Mouse (Mus musculus) CH12F3 (cell line): ENCODE data around the gene Prkca.

ENCODE experiments used
- in situ Hi-C: fragments of 300-500 bp; cut with MboI; formaldehyde crosslinking; loops from 2 replicates; pipeline ENCODE4 v1.14.3; 2020; ENCODE audit warnings: low sequenced_read_pairs

The Prkca gene

DNA sequence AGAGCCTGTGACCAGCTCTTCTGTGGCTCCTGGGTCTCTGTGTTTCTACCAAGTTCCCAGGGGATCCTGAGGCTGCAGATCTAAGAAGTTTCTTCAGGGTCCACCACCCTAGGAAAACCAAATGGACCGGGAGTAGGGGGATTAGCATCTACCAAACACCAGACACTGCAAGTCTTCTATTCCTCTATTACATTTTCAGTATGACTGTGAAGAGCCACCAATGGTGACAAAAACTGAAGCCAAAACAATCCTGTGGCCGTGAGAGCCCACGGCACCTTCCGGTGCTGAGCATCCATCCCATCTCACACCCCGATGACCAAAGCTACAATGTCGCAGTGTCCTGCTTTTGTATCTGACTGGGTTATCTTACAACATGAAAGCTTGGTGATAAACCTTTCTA is 172.5 kb downstream of the Prkca start:
- in situ Hi-C loops, result no loop called here

DNA sequence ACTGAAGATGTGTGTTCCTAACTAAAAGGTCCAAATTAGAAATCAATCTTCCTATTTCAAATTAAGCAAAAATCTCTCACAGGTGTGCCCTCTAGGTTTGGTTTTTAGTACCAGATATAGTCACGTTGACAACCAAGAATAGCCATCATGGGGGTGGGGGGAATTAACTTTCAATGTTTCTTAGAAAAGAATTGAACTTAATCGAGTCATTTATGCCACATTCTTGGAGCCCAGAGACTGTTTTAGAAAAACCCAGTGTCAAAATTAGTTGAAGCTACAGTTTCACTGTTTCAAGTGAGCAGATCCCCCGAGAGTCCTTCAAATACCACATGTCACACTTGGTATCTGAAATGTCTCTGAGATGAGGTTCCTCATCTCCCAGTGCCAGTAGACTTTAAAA is 173.6 kb downstream of the Prkca start:
- in situ Hi-C loops, result no loop called here

DNA sequence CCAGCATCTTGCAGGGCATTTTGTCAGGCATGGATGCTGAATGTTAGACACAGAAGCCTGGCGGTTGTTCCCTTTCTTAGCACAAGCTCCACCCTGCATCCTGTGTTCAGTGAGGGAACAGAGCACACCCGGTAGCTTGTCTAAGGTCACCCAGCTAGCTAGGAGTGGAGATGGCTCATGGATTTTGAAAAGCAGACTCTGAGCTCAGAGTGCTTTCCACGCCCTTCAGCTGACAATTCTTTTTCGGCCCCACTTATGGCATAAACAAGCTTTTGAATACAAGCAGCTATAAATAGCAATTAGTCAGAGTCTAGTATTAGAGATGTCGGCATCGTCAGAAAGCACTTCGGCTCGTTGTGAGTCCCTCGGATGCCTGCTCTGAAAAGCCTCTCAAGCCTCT is 178.0 kb downstream of the Prkca start:
- in situ Hi-C loops, result no loop called here

DNA sequence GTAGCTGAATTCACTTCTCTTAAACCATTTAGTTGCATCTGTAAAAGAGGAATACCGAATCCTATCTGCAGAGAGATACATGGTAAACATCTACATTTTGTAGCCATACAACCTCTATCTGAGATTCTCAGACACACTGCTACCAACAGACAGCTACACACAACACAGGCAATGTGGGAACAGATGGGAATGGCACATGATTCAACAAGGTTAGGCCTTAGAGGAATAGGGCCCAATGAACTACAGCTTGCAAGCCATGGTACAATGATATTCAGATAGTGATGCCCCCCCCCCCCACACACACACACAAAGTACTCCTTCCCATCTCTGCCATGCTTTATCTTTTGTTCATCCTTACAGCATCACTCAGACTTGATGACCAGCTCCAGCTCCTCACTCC is 181.1 kb downstream of the Prkca start:
- in situ Hi-C loops, result no loop called here

DNA sequence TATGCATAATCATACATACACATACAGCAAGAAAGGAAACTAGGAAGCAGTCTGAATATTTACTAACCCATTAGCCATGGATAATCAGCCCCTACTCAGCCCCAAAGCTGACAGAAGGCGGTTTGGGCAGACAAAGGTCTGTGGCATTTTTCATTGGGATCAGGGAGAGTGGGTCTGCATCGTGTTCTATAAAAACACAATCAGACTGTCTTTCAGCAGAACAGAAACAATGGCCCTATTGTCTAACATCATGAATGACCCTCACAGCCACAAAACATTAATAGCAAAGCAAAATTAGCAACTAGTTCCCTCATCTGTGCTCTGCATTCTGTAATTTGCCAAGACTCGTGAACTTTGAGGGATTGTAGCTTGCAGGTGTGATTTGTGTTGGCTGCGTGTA is 181.6 kb downstream of the Prkca start:
- in situ Hi-C loops, result no loop called here

DNA sequence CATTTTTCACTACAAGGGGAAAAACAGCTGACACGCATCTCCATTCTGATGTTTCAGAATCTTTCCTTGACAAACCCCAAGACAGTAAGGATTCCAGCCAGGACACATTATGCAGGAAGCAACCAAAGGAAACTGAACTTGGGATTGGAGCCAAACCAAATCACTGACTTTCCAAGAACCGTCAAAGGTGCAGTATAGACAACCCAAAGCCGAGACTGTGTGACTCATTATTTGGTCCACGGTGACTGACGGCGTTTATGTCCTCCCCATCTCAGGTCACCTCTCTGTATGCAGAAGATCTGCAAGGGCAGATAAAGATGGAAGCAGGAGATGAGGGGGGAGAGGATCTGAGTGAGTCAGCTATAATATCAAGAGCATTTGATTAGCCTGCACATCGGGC is 183.7 kb downstream of the Prkca start:
- in situ Hi-C loops, result no loop called here

DNA sequence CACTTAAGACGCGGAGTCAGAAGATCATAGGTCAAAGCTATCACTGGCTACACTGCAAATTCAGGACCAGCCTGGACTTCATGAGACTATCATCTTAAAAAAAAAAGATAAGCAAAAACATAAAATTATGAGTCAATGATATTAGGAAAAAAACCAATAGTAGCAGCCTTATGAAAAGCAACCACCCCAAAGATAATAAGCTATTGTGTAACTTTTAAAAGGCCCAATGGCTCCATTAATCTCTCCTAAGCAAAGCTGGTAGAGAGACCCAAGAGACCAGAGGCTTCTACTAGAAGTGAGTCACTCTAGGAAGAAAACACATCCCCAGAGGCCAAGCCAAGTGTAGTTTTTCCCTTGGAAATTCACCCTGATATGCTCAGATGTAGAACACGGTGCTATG is 185.7 kb downstream of the Prkca start:
- in situ Hi-C loops, result no loop called here

DNA sequence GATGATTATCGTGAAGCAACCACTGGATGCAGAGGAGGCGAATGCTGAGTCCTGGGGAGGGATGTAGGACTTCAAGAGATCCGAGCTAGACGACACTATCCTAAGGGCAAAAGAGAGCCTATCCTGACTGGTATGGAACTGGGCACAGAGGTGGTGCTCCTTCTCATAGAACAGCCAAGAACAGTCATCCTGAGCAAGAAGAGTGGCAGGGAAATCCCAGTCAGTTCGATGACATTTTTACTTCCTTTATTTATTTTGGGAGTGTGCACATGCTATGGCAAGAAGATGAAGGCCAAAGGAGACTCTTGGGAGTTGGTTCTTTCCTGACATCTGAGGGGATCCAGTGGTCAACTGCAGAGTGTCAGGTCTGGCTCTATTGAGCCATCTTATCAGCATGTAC is 186.7 kb downstream of the Prkca start:
- in situ Hi-C loops, result no loop called here

DNA sequence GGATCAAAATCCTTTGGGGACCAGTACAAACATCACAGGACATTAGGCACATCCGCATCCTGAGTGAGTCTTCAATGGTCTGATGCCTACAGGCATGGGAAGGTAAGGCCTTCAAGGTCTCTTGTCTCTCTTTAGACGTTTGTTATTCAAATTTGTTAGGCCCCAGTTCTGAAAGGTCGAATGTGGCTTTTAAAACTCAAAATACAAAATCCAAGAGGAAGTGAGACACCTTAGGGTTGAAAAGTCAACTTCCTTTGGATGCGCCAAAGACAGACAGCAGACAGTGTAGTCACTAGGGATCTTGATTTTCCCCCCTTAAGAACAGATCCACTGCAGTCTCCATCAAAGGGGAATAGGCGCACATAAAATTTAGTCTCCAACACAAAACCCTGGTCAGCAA is 187.6 kb downstream of the Prkca start:
- in situ Hi-C loops, result no loop called here

DNA sequence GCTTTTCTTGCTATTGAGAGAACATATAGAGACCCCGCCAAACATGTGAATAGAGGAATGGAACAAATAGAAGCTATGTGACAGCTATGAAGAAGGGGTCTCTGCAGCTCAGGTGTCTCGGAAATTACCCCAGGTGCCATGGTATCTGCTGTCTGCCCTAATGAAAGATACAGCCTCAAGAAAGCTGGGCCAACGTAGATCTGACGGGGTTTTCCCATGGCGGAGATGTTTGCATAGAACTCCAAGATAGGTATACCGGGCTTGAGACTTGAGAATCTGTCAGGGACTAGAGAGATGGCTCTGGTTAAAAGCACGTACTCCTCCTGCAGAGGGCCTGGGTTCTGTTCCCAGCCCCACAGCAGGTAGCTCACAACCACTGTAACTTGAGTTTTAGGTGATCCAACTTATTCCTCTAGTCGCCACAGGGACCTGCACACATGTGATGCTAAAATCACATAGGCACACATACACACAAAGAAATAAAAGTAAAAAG is 188.6 kb downstream of the Prkca start:
- in situ Hi-C loops, result no loop called here

DNA sequence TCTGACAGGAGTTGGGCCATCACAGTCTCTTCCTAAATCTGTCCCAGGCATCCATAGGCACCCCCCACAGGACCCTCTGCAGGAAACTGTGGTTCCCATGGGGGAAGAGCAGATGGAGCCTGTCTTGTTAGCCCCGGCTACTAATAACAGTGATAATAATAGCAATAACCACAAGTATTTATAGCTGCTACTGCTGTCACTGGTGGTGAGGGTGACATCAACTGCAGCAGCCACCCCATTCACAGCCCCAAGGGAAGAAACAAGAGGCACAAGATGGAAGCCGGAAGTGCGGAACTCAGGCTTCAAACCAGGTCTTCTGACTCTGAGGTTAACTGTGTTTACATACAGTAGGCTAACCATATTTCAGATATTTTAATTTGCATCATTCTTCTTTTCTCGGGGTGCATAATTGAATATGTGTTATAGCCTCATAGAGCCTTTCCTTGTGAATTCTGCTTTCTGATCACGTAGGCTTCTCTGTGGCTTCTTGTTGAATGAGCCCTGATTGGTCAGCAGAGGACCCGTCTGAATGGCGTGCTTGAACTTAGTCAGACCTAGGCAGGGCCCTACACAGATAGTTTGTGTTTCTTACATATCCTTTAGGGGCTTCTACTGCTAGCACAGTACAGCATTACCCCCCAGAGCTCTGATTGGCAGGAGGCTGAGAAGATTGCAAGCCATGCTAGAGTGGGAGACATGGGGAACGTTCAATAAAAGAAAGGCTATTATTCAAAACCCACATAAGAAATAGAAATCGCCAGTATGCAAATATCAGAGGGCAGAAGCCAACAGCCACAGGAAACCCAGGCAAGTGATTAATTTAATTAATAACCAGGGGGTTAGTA is 189.5 kb downstream of the Prkca start:
- in situ Hi-C loops, result no loop called here

DNA sequence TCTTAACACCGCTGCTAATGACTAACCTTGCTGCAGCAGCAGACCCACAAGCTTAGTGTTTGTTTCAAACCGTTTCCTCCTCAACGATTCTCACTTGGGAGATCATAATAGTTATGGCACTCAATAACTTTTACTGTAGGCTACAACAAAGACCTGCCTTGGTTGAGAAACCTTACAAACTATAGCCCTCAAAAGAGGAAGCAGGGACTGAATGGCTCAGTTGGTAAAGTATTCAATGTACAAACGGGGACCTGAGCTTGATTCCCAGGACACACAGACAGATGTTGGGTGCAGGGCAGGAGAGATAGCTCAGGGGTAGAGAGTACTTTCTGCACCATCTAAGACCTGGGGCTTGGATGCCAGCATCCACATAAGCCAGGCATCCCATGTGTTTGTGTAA is 191.1 kb downstream of the Prkca start:
- in situ Hi-C loops, result no loop called here

DNA sequence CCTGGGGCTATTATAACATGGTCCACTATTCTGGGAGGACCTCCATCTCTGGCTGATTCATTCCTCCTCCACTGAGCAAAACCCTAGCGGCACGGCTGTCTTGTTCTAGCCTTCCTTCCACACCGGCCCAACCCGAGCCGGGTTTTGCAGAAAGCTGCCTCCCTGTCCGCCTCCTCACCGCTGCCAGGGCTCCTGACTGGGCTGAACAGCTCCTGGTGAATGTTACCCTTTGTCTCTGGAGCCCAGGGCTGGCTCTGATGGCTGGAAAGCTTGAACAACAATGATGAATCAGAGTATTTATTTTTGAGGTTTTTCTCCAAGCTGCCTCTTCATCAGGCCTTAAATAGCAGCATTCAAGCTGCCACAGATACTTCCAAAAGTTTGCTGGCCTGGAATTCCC is 193.3 kb downstream of the Prkca start:
- in situ Hi-C loops, result no loop called here

DNA sequence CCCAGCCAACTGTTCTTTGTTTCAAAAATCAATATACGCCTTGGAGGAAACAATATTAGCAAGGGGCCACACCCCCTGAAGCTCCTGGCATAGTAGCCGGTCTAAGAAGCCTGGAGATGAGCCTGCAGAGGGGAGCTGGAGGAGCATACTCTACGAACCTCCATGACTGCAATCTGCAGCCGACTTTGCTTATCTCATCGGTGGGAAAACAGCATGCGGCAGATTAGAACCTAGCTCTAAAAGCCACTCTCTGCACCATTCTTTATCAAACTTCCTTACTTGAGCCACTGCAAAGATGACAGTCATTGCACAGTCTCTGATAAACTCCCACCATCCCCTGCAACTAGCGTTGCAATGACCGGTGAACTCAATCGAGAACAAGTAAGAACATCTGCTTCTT is 194.5 kb downstream of the Prkca start:
- in situ Hi-C loops, result loop anchor here (25.0 kb wide), 1 partner anchor 238 kb away; no protein-coding TSS in a partner anchor

DNA sequence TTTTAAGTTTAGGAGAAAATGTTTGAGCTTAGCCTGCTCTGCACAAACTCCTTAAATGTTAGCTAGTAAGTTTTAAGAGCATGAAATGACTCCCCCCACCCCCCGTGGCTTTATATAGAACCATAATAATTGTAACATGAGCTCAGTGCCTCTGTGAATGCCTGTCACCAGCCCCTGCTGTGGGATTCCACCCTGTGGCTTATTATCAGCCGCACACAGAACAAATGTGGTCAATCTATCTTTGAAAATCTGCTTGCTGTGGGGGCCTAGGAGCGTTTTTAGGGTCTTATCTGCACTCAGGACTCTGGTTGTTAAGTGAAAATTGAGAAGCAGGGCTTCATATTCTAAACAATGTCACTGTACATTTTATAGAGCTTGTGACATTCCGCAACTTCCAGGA is 195.2 kb downstream of the Prkca start:
- in situ Hi-C loops, result loop anchor here (25.0 kb wide), 1 partner anchor 239 kb away; no protein-coding TSS in a partner anchor

DNA sequence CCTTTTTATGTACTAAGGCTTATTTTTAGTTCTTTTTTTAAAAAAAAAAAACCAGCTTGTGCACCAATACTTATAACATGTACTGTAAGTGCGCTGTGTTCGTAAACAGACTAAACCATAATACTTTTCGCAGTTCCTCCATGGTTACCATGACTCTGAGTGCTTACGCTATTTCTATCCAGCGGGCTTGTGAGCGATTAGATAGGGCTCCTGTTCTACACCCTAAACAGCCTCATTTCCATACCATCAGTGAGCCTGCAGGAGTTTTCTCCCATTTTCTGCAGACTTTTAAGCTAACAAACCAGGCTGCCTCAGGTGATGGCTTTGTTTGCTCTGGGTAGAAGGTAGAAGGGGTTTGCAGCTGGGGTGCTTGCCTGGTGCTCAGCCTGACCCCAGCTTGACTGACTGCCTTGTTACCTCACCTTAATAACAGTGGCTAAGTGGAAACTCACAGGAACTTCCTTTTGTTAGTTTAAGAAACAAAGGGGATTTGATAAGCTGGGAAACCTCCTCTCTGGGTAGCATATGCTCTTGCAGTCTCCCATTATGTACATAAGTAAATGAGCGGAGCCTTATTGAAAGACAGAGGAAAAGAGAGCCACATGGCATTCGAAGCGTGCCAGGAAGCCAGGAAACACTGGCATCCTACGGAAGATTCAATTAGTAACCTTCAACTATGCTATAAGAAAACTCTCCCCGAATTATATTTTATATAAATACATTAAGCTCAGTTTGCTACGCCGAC is 197.8 kb downstream of the Prkca start:
- in situ Hi-C loops, result loop anchor here (25.0 kb wide), 1 partner anchor 241 kb away; no protein-coding TSS in a partner anchor

DNA sequence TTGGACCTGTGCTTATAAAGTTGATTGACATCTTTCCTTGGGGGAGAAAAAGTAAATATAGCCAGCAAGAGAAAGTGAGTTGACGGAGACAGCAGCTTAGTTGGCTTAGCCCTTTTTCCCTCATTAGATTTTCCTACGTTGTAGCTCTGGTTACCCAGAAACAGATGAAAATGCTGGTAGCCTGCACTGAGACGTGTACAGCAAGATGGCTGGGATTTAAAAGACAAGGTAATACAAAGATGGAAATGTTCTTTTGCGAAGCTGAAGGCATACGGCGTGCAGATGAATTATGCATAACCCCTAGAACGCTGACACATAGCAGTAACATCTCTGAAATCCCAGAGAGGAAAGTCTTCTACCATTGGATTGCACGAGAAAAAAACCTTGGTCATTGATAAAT is 198.6 kb downstream of the Prkca start:
- in situ Hi-C loops, result loop anchor here (25.0 kb wide), 1 partner anchor 242 kb away; no protein-coding TSS in a partner anchor

DNA sequence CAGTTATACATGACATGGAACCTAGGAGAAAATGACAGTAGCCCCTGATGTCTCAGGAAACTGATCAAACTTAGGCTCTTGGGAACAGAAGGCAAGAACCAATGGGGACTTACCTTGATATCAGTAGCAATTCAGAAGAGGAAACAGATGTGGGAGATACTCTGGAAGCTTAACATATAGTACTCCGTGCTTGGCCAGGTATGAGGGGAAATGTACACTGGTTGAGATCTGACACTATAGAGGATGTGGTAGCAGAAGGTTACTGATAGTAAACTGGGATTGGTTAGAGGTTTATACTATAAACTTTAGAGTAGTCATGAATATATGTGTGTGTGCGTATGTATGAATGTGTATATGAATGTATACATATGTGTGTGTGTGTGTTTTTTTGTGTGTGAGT is 200.0 kb downstream of the Prkca start:
- in situ Hi-C loops, result loop anchor here (25.0 kb wide), 1 partner anchor 244 kb away; no protein-coding TSS in a partner anchor

DNA sequence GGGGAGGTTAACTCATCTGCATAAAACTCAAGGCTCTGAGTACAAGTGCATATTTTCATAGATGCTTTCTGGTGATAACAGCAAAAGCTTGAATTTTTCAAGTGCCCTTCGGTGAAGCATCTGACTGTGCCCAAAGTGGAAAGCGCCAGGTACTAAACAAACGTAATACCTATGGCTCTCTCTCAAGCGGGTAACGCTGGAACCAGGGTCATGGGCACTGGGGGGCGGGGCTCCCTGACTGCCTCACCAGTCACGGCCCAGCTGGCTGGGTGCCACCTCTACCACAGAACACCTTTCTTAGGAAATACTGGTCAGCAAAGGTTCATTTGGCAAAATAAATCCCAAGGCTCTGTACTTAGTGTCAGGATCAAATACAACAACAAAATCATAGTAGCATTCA is 203.7 kb downstream of the Prkca start:
- in situ Hi-C loops, result loop anchor here (25.0 kb wide), 1 partner anchor 247 kb away; no protein-coding TSS in a partner anchor

DNA sequence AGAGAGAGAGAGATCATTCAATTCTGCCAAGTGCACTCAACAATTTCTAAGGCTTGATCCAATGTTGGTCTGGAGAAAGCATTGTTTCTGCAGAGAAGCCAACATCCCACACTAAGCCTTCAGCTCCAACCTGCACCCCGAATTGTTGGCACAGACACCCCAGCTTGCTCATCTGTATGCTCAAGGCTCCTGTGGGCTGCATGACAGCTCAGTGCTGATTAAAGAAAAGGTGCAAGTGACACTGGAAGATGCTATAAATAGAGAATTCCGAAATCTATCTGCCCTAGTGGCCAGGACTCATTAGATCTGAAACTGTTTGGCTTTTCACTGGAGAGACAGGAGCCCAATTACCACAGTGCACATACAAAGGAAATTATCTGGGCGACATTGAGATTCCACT is 207.4 kb downstream of the Prkca start:
- in situ Hi-C loops, result loop anchor here (25.0 kb wide), 1 partner anchor 251 kb away; no protein-coding TSS in a partner anchor

DNA sequence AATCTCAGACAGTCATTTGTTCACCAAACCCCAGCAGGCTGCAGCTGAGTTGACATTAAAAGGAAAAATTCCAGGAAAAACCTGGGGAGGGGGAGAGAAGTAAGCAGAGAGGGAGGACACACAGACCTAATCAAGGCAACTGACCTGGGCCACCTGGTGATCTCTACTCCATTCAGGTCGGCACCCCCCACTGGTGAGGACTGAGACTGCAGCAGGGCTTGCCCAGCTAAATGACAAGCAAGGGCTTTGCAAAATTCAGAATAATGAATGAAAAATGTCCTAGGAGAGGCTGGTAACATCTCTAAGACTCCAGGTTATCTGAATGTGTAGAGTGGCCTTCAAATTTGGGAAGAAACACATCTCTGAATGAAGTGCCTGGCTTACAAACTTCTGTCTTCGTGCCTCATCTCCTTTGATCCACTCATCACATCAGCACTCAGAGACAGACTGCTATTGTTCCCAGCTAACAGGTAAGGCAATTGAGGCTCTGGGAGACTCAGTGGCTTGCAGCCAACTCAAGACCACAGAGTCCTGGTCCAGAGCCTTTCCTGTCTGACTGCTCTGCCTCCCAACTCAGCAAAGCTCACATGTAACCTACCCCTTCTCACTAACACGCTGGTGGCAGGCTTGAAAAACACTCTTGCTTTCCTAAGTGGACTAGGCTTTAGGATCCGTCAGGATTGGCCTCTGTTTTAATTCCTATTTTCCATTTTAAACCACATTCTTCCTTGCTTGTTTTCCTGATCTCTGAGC is 208.1 kb downstream of the Prkca start:
- in situ Hi-C loops, result loop anchor here (25.0 kb wide), 1 partner anchor 252 kb away; no protein-coding TSS in a partner anchor
